Comparison of ENCODE assay signal across 10 mouse cellular contexts in genomic region chr7:75807460-75808304, GRCm38 (mm10). TPM values are rescaled to one million over a fixed set of nuclear protein-coding genes. Genes with fewer than 3 reads are reported as not detected.
DNase-seq lines count a peak whose midpoint lies in the region; ATAC-seq lines count a peak whose summit lies in the region.
"Had no signal": no experiment of that assay in that cellular context is flagged by ENCODE, and none has a peak within 500 bp of the region (broad histone marks: within the 10 kb centered on the region; RNA-seq: fewer than 3 reads in every experiment).

No protein-coding gene starts in this region.

- H3K4me1 ChIP-seq in kidney, embryonic 16.5 days (ENCODE audit: insufficient read depth, low read length): peaks cover 13% of the 10 kb centered on the region

- ATAC-seq in cerebellum, adult (ENCODE audit: insufficient number of reproducible peaks, low FRiP score, low TSS enrichment): no peak
- peak; percentile 85 for ATAC-seq in kidney, embryonic 16.5 days (ENCODE audit: low FRiP score, low TSS enrichment)

- no peak overlapping the region for H3K4me2 ChIP-seq in kidney, embryonic 16.5 days (replicated peaks; ENCODE audit: low read depth, low read length)

- H3K4me3 ChIP-seq in kidney, embryonic 16.5 days (ENCODE audit: low read length): no peak overlapping the region
- H3K4me3 ChIP-seq: erythroblast, embryonic 14.5 days had no signal

- H3K9me3 ChIP-seq in kidney, embryonic 16.5 days (ENCODE audit: low read length): no peaks in the 10 kb centered on the region

- no peak overlapping the region for H3K9ac ChIP-seq in kidney, embryonic 16.5 days (replicated peaks; ENCODE audit: low read length)

- 38% methylated on average over 17 of the region's 17 CpGs for WGBS in kidney, embryonic 16.5 days

- no peak overlapping the region for H3K27ac ChIP-seq in kidney, embryonic 16.5 days (ENCODE audit: low read length)
- H3K27ac ChIP-seq: macrophage had no signal

- DNase-seq in cerebellum, postnatal 14 days: peak; percentile 27 to 48
- DNase-seq in right cerebral cortex, postnatal 4 days: peak; percentile 25
- no peak for DNase-seq in right cerebral cortex, postnatal 25 days
- peak; percentile 13 for DNase-seq in gastrocnemius, postnatal 14 days
- DNase-seq in ovary, postnatal 36 days (ENCODE audit: low spot score): peak; percentile 57
- DNase-seq in urinary bladder, adult 18-20 months (ENCODE audit: low spot score in 2 of 2): no peak

- intact Hi-C loops in gastrocnemius, postnatal 14 days (cut with DNase I; ENCODE audit: low total_unique reads): no loop called here

- no peaks in the 10 kb centered on the region for H3K27me3 ChIP-seq in kidney, embryonic 16.5 days (ENCODE audit: insufficient read depth, low read length)

- no peaks in the 10 kb centered on the region for H3K36me3 ChIP-seq in kidney, embryonic 16.5 days (ENCODE audit: insufficient read depth, low read length)

RNA-seq across cellular contexts. Expression of gene Klhl25, which starts 40.4 kb away (rescaled TPM):
- total RNA-seq in gastrocnemius, postnatal 14 days (2021): 1 to 10 TPM; 2.8 to 3.5 TPM
- polyA plus RNA-seq in kidney, embryonic 16.5 days (2015; fragmentation: Nextera tagmentation; extraction: Ambion mirVana): 19.6 and 20.0 TPM in 2 replicates

Comparison
In these comparisons a context has a peak if more than half of its experiments do, and no peak if none do; other contexts are left out.
1. DNase-seq: peak in cerebellum, postnatal 14 days (2 of 2), right cerebral cortex, postnatal 4 days (single experiment), gastrocnemius, postnatal 14 days (single experiment) and ovary, postnatal 36 days (single experiment); none in right cerebral cortex, postnatal 25 days (single experiment) and urinary bladder, adult 18-20 months (0 of 2).